Mouse (Mus musculus) kidney, postnatal 36 days (tissue): ENCODE measurements around the gene Dennd6b.

Experiments
- DNase-seq, 2 experiments: peaks; one replicate each; pipeline ENCODE4 v3.0.0; 2021 to 2022; ENCODE audit warnings: mixed read lengths in 2 of 2

The Dennd6b gene

GRCm38 (mm10) chr15:89181561-89182270 is 14.6 kb downstream of the Dennd6b start:
- no peak for DNase-seq

GRCm38 (mm10) chr15:89180571-89181229 is 15.6 kb downstream of the Dennd6b start, which contains the start of gene Plxnb2:
Plxnb2 (minus strand) TSS chr15:89180788.
- peak; percentile 84 to 92 for DNase-seq

GRCm38 (mm10) chr15:89180081-89180541 is 16.2 kb downstream of the Dennd6b start:
- DNase-seq = peak in 1 of 2 experiments; percentile 63

GRCm38 (mm10) chr15:89179630-89179964 is 16.7 kb downstream of the Dennd6b start:
- no peak for DNase-seq

GRCm38 (mm10) chr15:89178954-89179629 is 17.2 kb downstream of the Dennd6b start:
- DNase-seq = peak; percentile 92 to 96

- DNase-seq = no peak
These were observed 17.9 kb downstream of the Dennd6b start for GRCm38 (mm10) chr15:89178260-89178860.

GRCm38 (mm10) chr15:89177576-89178259 is 18.6 kb downstream of the Dennd6b start:
- peak; percentile 54 to 56 for DNase-seq

GRCm38 (mm10) chr15:89177121-89177520 is 19.2 kb downstream of the Dennd6b start:
- peak; percentile 94 to 96 for DNase-seq

GRCm38 (mm10) chr15:89175411-89176155 is 20.7 kb downstream of the Dennd6b start:
- no peak for DNase-seq

GRCm38 (mm10) chr15:89174889-89175339 is 21.4 kb downstream of the Dennd6b start:
- peak in 1 of 2 experiments; percentile 58 for DNase-seq

- peak; percentile 92 to 93 for DNase-seq
These were observed 22.4 kb downstream of the Dennd6b start for GRCm38 (mm10) chr15:89173906-89174214.

GRCm38 (mm10) chr15:89173024-89173905 is 23.0 kb downstream of the Dennd6b start:
- DNase-seq = peak; percentile 86 to 88

- no peak for DNase-seq
These were observed 23.9 kb downstream of the Dennd6b start for GRCm38 (mm10) chr15:89172276-89172935.

- no peak for DNase-seq
These were observed 24.7 kb downstream of the Dennd6b start for GRCm38 (mm10) chr15:89171526-89172051.

GRCm38 (mm10) chr15:89170102-89170501 is 26.2 kb downstream of the Dennd6b start:
- peak; percentile 80 to 83 for DNase-seq

GRCm38 (mm10) chr15:89169431-89169830 is 26.9 kb downstream of the Dennd6b start:
- peak; percentile 94 to 96 for DNase-seq

- DNase-seq = no peak
These were observed 27.4 kb downstream of the Dennd6b start for GRCm38 (mm10) chr15:89168922-89169321.

GRCm38 (mm10) chr15:89165478-89165877 is 30.8 kb downstream of the Dennd6b start:
- DNase-seq = no peak

GRCm38 (mm10) chr15:89161397-89161796 is 34.9 kb downstream of the Dennd6b start:
- DNase-seq = no peak

- no peak for DNase-seq
These were observed 37.8 kb downstream of the Dennd6b start for GRCm38 (mm10) chr15:89158516-89158915.
